8 mouse cellular contexts compared by ENCODE assay signal in the genomic region with DNA sequence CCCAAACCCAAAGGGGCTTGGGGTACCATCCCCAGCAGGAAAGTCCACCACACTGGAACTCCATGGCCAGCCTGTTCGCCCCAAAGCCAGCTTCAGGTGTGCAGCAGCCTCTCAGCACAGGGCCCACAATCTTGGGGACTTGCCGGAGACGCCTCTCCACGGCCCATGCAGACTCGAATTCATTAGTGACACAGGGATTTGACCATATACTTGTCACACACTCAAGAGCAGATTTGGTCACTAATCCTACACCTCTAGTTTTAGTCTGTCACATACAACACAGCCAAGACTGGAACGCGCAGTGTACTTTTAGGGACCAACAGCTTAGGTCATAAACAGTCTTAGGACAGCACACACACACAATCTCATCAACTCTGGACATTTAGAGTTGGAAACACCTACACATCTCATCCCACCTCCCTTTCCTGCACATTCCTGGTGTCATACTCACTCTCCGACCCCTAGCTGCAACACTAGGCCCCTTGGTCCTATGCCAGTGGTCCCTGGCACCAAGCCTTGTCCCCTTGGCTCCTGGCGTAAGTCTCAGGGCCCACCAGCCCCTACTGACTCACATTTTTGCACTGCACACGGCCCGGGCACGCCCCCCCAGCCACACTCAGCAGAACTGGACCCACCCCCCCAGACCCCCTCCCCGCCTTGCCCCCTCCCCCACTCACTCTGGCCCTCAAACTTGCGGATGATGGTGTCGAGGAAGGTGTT. TPM values are rescaled to one million over a fixed set of nuclear protein-coding genes. Genes with fewer than 3 reads are reported as not detected.
DNase-seq lines count a peak whose midpoint lies in the region; ATAC-seq and TF ChIP-seq lines count a peak whose summit lies in the region.

No protein-coding gene starts in this region.

- no peak for TF ChIP-seq CTCF in cortical plate, adult 2 months (IDR thresholded peaks at IDR 0.05; ENCODE audit: extremely low read depth, insufficient read depth, low read length)

- no peak overlapping the region for H3ac ChIP-seq in myocyte (ENCODE audit: control insufficient read depth, insufficient read length)

- H3K27ac ChIP-seq in cortical plate, adult 2 months (ENCODE audit: insufficient read depth, low read length), result no peak overlapping the region
- peak overlapping the region; percentile 82 for H3K27ac ChIP-seq in hindbrain, embryonic 15.5 days (replicated peaks)

- 31% methylated on average over 13 of the region's 15 CpGs for WGBS in hindbrain, embryonic 15.5 days

- H3K36me3 ChIP-seq in hindbrain, embryonic 15.5 days, result no peaks in the 10 kb centered on the region
- no peaks in the 10 kb centered on the region for H3K36me3 ChIP-seq in myocyte (ENCODE audit: control insufficient read depth, insufficient read depth)

- H3K4me3 ChIP-seq in cortical plate, adult 2 months (ENCODE audit: insufficient read depth, low read length), result peak overlapping the region; percentile 48
- H3K4me3 ChIP-seq in hindbrain, embryonic 15.5 days, result peak overlapping the region; percentile 64
- H3K4me3 ChIP-seq in myocyte, result no peak overlapping the region

- no peaks in the 10 kb centered on the region for H3K27me3 ChIP-seq in hindbrain, embryonic 15.5 days
- no peaks in the 10 kb centered on the region for H3K27me3 ChIP-seq in myocyte (ENCODE audit: control insufficient read depth, insufficient read depth, insufficient read length)

- TF ChIP-seq POLR2A in cortical plate, adult 2 months (IDR thresholded peaks at IDR 0.05; ENCODE audit: extremely low read depth, insufficient read depth, low read length), result no peak
- no peak for TF ChIP-seq POLR2A in myocyte (IDR thresholded peaks at IDR 0.05; ENCODE audit: insufficient read length, low read depth)

- no peaks in the 10 kb centered on the region for H3K9me3 ChIP-seq in hindbrain, embryonic 15.5 days

- H3K4me2 ChIP-seq in hindbrain, embryonic 15.5 days, result peak overlapping the region; percentile 88
- H3K4me2 ChIP-seq in myocyte (ENCODE audit: low read depth), result peak overlapping the region; percentile 84

- no peak for ATAC-seq in hindbrain, embryonic 15.5 days (ENCODE audit: low FRiP score, low read depth)

- peak; percentile 26 to 48 for DNase-seq in kidney, postnatal 4 days
- DNase-seq in kidney, adult 9 months, result no peak
- no peak for DNase-seq in adrenal gland, postnatal 36 days
- no peak for DNase-seq in thymus, postnatal 0 days (ENCODE audit: low spot score)
- DNase-seq in thymus, adult 18-20 months, result no peak

- H3K4me1 ChIP-seq in cortical plate, adult 2 months (ENCODE audit: control insufficient read depth, insufficient read depth, low read length), result peaks cover 3% of the 10 kb centered on the region; the same call in 1 of the 2 replicates
- H3K4me1 ChIP-seq in hindbrain, embryonic 15.5 days (replicated peaks), result peaks cover 54% of the 10 kb centered on the region

- peak overlapping the region; percentile 75 for H3K9ac ChIP-seq in hindbrain, embryonic 15.5 days

- no peaks in the 10 kb centered on the region for H3K79me2 ChIP-seq in myocyte (ENCODE audit: control insufficient read depth, insufficient read depth)

TF ChIP-seq in myocyte, 11 proteins besides CTCF, POLR2A, EP300 and RAD21:
- TF ChIP-seq MYOD1 (IDR thresholded peaks at IDR 0.05; ENCODE audit: control insufficient read depth in 1 of 3, insufficient read length in 2 of 3, low read depth in 2 of 3) (no peak), TCF3 (IDR thresholded peaks at IDR 0.05; ENCODE audit: insufficient read length, low read depth) (no peak)
TF ChIP-seq in myocyte: peak in this region for 0.

RNA-seq across cellular contexts. Expression of a gene that starts 0.7 kb away (rescaled TPM):
- 27.3 and 29.4 TPM in 2 replicates for polyA plus RNA-seq in cortical plate, adult 2 months (2012; rRNA removed)
- 13.0 and 17.9 TPM in 2 replicates for polyA plus RNA-seq in hindbrain, embryonic 15.5 days (2015; fragmentation: Nextera tagmentation; extraction: Ambion mirVana)
- polyA plus RNA-seq in myocyte (2012; fragmentation: generic; extraction: Trizol), result 10.3 TPM
- 10 to 100 TPM; 14.4 to 14.7 TPM for total RNA-seq in adrenal gland, postnatal 36 days (2021)
- 5.3 and 7.2 TPM in 2 replicates for polyA plus RNA-seq in thymus, postnatal 0 days (2015; fragmentation: Nextera tagmentation; extraction: Ambion mirVana)

RNA-seq across cellular contexts. Expression of a gene that starts 13.9 kb away (rescaled TPM):
- polyA plus RNA-seq in cortical plate, adult 2 months (2012; rRNA removed), result 9.6 and 10.4 TPM in 2 replicates
- 9.6 and 10.7 TPM in 2 replicates for polyA plus RNA-seq in hindbrain, embryonic 15.5 days (2015; fragmentation: Nextera tagmentation; extraction: Ambion mirVana)
- 0.92 TPM for polyA plus RNA-seq in myocyte (2012; fragmentation: generic; extraction: Trizol)
- 10 to 100 TPM in 1 of 2 experiments, 1 to 10 TPM in 1; 7.1 to 14.2 TPM for total RNA-seq in adrenal gland, postnatal 36 days (2021)
- polyA plus RNA-seq in thymus, postnatal 0 days (2015; fragmentation: Nextera tagmentation; extraction: Ambion mirVana), result 1.5 and 1.7 TPM in 2 replicates

RNA-seq across cellular contexts. Expression of a gene that starts 41.3 kb away (rescaled TPM):
- 4.0 and 4.1 TPM in 2 replicates for polyA plus RNA-seq in cortical plate, adult 2 months (2012; rRNA removed)
- 2.9 and 3.6 TPM in 2 replicates for polyA plus RNA-seq in hindbrain, embryonic 15.5 days (2015; fragmentation: Nextera tagmentation; extraction: Ambion mirVana)
- polyA plus RNA-seq in myocyte (2012; fragmentation: generic; extraction: Trizol), result 4.0 TPM
- 1 to 10 TPM in 1 of 2 experiments, under 1 TPM in 1; 0.99 to 1.6 TPM for total RNA-seq in adrenal gland, postnatal 36 days (2021)
- 2.0 and 3.0 TPM in 2 replicates for polyA plus RNA-seq in thymus, postnatal 0 days (2015; fragmentation: Nextera tagmentation; extraction: Ambion mirVana)

RNA-seq across cellular contexts. Expression of a gene that starts 42.8 kb away (rescaled TPM):
- 54.8 and 57.3 TPM in 2 replicates for polyA plus RNA-seq in cortical plate, adult 2 months (2012; rRNA removed)
- 49.7 and 56.5 TPM in 2 replicates for polyA plus RNA-seq in hindbrain, embryonic 15.5 days (2015; fragmentation: Nextera tagmentation; extraction: Ambion mirVana)
- polyA plus RNA-seq in myocyte (2012; fragmentation: generic; extraction: Trizol), result 37.7 TPM
- 10 to 100 TPM; 66.8 to 76.5 TPM for total RNA-seq in adrenal gland, postnatal 36 days (2021)
- polyA plus RNA-seq in thymus, postnatal 0 days (2015; fragmentation: Nextera tagmentation; extraction: Ambion mirVana), result 32.6 and 33.9 TPM in 2 replicates

Comparison
In these comparisons a context has a peak if more than half of its experiments do, and no peak if none do; other contexts are left out.
1. DNase-seq: peak in kidney, postnatal 4 days (2 of 2); none in kidney, adult 9 months (single experiment), adrenal gland, postnatal 36 days (0 of 2), thymus, postnatal 0 days (single experiment) and thymus, adult 18-20 months (0 of 2).